Mouse (Mus musculus) kidney, postnatal 25 days (tissue): ENCODE measurements around the gene Lst1.

Experiments used
- DNase-seq, 2 experiments: peaks; one replicate each; pipeline ENCODE4 v3.0.0; 2021; ENCODE audit warnings: mixed read lengths in 2 of 2

The Lst1 gene

DNA sequence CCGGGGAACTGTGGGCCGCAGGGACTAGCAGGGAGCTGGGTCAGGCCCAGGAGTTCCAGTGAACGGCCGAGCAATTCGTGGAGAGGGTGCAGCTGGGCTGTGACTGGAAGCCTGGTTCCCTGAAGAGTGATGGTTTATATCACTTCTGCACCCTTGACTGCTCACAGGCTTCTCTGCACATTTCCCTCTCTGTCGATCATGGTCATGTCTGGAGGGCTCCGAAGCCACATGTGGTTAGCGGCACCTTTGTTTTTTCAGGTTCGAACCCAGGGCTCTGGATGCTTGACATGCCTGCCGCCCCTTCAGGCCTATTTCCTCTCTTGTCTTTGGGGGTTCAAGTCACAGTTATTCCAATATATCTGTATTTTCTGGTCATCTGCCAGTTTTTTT lies 17.1 kb upstream of the Lst1 start:
- no peak for DNase-seq

GRCm38 (mm10) chr17:35204494-35205379 lies 16.5 kb upstream of the Lst1 start, which contains the start of gene Lta:
Lta (minus strand) TSS chr17:35205351.
- no peak for DNase-seq

- no peak for DNase-seq
Measured at GRCm38 (mm10) chr17:35202442-35202841, 14.2 kb upstream of the Lst1 start.

DNA sequence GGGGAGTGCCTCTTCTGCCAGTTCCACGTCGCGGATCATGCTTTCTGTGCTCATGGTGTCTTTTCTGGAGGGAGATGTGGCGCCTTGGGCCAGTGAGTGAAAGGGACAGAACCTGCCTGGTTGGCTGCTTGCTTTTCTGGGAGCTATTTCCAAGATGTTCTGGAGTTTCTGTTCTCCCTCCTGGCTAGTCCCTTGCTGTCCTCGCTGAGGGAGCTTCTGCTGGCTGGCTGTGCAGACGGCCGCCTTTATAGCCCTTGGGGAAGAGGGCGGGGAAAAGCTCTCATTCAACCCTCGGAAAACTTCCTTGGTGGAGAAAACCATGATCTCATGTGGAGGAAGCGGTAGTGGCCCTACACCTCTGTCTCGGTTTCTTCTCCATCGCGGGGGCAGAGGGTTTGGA lies 13.5 kb upstream of the Lst1 start, which contains the start of gene Tnf:
TSS of gene Tnf (minus strand) at position 221 of the 400 bp plus-strand sequence.
- DNase-seq: peak in 1 of 2 experiments; percentile 42

DNA sequence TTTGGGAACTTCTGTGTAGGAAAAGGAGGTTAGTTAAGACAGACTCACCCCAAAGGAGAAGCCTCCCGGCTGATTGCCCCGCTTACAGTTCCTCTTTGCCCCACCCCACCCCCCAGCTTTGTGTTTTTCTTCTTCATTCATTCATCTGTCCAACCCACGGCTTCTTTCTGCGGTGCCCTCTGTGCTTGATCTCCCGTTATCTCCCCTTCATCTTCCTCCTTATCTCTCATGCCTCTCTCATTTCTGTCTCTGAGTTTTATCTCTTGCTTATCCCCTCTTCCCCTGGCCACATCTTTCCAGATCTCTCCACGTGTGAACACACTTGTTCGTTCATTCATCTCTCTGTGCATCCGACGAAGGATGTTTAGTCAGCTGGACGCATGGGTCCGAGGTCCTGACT lies 12.9 kb upstream of the Lst1 start:
- no peak for DNase-seq

- no peak for DNase-seq
Measured at GRCm38 (mm10) chr17:35200398-35200797, 12.2 kb upstream of the Lst1 start.

DNA sequence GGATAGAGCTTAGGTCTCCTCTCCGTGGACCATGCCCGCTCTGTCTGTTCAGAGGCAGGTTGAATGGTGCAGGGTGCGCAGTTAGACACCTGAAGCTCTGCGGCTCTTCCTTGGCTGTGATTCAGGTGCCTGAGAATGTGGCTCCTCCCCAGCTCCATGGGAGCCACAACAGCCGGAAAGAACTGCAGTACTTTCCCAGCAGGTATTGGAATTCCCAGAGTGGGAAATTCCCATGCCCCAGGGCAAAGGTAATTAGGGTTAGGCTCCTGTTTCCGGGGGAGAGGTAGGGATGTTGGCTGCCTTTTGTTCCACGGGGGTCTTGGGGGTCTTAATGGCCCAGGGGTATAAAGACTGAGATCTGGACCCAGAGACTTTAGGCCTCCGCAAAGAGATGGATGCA lies 10.7 kb upstream of the Lst1 start:
- DNase-seq: no peak

DNA sequence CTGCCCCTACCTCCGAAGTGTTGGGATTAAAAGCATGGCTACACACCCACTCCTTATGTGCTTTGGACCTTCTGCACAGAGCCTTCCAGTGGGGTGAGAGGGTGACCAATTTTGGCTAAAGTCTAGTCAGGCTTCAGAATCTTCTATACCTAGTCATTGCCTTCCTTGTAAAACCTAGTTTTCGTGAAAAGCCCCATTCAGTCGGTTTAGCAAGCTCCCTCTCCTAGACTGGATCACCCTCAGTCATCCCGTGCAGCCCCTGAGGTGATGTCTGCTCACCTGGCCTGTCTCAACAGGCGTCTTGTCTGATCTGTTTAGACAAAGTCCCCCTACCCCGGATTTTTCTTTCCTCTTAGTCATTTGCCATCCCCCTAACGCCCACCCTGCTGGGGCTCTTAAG lies 9.8 kb upstream of the Lst1 start:
- no peak for DNase-seq

DNA sequence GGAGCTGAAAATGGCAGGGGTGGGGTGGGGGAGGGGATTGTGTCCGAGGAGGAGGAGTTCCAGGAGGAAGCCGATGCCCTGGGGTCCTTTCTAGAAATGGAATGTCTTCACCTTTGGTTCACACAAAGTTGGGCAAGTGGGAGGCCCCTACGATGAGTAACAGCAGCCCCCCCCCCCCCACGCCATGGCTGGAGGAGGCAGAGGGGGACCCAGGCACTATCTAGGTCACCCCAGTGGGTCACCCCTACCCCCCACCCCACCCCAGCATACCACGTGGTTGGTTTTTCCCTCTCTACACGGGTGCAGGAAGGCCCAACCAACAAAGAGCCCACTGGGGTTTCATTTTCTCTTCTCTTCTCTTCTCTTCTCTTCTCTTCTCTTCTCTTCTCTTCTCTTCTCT lies 8.9 kb upstream of the Lst1 start:
- no peak for DNase-seq

- DNase-seq: no peak
Measured at GRCm38 (mm10) chr17:35196321-35196641, 8.0 kb upstream of the Lst1 start.

GRCm38 (mm10) chr17:35195631-35196320 lies 7.5 kb upstream of the Lst1 start:
- peak; percentile 81 to 84 for DNase-seq

DNA sequence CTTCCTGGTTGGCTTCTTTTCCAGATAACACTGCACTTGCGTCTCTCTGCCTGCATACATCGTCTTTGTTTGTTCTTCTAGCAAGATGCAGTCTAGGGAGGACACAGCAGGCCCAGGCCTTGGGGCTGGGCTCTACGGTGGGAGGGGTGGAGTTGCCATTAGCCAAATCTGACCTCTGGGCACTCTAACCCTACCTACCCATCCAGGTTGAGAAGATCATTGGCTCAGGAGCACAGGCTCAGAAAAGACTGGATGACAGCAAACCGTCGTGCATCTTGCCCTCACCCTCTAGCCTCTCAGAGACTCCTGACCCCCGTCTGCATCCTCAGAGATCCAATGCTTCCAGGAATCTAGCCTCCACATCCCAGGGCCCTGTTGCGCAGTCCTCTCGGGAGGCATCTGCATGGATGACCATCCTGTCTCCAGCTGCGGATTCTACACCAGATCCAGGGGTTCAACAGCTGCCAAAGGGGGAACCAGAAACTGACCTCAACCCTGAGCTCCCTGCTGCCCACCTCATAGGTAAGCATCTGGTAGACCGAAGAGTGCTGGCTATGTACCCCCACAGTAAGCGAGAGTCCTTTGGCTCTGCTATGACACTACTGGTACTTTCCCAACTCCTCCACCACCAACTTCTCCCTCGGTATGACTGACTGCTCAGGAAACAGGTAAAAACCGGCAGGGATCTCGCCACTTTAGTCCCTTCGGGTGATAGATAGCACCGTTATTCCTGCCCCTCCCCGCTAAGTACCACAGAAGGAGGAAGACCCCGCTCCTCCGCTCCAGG lies 6.8 kb upstream of the Lst1 start:
- DNase-seq: no peak

DNA sequence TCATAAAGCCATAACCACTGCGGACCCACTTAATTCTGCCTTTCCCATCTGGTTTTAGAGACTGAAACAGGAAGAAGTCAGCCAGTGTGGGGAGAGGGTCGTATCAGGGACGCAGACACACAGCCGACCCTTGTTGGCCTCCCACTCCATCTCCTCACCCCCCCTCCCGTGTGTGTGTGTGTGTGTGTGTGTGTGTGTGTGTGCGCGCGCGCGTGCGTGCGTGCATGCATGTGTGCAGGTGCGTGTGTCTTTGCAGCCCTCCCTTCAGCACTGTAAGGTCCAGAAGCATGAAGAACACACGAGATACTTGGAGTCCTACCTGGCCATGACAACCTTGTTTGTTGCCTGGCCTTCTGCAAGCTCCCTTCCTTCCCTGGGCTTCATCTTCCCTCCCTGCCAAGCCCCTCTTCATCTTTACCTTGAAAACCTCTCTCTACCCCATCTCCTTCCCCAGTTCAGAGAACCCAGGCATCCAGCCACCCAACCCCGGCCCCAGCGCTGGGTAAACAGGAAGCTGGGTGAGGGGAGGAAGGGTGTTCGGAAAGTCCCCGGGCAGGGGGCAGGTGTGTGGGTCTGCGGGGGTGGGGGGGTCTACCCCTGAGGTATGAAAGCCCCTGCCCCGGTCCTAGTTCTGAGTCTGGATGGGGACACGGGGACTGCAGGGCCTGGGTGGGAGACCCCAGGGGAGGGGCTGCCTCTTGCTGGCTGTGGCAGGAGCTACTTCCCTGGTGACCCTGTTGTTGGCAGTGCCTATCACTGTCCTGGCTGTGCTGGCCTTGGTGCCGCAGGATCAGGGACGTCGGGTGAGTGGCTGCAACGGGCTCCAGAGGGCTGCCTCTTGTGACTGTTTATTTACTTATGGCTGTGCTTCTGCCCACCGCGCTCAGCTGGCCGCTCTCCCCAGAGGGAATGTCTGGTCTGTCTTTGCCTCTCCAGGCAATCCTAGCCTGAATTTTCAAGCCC lies 5.9 kb upstream of the Lst1 start, which contains the start of gene Ltb:
TSS of gene Ltb (plus strand) at position 559 of the 963 bp plus-strand sequence.
- DNase-seq: no peak

- DNase-seq: no peak
Measured at GRCm38 (mm10) chr17:35192924-35193323, 4.7 kb upstream of the Lst1 start.

GRCm38 (mm10) chr17:35191723-35192122 lies 3.5 kb upstream of the Lst1 start:
- DNase-seq: no peak

GRCm38 (mm10) chr17:35190096-35190495 lies 1.9 kb upstream of the Lst1 start:
- no peak for DNase-seq

DNA sequence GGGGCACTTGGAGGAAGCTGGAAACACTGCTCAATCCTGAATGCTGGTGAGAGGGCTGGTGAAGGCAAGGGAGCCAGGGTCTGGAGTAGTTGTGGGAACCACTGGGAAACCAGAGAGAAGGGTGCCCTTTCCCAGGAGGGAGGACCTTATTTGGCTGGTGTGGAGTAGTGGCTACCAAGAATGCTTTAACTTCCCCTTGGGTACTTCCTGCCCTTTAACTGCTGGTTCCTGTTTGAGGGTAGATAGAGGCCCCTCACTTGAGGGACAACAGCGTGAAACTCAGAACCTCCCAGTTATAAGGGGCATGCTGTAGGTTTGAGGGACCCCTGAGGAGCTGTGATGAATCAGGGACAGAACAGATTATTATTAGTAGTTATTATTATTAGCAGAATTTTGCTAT lies 947 bp upstream of the Lst1 start:
- DNase-seq: no peak

- no peak for DNase-seq
Measured at GRCm38 (mm10) chr17:35187345-35187744, 894 bp downstream of the Lst1 start.

DNA sequence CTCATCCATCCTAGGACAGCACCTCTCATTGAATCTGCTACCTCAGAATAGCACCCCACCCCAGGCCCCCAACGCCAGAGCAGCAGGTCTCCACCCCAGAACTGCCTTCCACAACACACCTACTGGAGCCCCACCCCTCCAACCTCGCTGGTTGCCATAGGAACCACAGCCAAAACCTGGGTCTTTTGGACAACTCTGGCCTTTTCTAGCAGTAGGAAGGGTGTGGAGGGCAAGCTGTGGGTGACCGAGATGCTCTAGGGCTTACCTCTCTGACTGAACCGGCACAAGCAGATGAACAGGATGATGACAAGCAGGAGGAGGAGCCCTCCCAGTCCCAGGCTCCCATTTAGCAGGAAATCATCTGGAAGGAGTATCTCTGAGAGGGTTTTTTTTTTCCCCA lies 1.6 kb downstream of the Lst1 start:
- no peak for DNase-seq

DNA sequence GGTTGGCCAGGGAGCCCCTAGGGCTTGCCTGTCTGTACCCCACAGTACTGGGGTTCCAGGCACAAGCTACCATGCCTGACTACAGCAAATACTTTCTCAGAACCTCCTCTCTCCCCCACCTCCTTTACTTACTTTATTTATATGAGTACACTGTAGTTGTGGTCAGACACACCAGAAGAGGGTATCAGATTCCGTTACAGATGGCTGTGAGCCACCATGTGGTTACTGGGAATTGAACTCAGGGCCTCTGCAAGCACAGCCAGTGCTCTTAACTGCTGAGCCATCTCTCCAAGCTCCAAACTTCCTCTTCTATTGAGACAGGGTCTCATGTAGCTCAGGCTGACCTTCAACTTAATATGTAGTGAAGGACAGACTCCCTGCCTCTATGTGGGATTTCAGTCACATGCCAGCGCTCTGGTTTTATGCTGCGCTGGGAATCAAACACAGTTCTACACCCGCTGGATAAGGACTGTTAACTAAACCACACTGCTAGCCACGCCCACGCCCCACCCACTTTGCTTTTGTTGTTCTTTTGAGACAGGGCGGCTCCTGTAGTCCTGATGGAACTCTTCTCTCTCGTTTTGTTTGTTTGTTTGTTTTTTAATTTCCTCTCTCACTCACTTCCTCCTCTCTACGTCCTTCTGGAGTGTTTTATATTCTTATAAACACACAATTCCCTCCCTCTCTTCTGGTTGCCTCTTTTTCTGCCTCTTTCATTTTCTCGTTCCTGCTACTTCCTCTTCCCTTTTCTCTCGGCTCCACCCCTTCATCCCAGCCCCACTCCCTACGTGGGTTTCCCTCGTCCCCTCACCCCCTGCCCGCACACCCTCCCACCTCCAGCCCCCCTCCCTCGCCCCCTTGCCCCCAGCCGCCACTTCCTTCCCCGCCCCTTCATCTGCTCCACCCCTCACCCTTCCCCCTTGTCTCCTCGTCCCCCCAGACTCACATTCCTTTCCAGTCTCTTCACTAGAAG lies 2.3 kb downstream of the Lst1 start:
- peak; percentile 82 to 88 for DNase-seq

DNA sequence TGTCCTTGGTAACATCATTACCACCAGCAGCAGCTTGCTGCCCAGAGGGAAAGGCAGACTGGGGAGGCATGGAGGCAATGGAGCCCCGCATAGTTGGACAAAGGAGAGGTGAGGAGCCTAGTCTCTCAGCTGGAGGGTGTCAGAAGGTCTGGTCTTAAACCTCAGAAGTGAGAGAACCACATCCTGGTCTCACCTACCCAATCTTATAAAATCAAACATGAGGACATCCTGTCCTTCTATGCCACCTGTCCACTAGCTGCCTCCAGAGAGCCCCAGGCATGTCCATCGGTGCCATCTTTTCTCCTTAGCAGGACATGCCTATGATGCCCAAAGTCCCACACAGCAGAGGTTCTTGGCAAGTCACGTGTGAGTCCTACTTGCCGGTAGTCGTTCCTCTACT lies 8.1 kb downstream of the Lst1 start:
- no peak for DNase-seq
